Mouse (Mus musculus) forebrain, embryonic 13.5 days (tissue): Measurements from ENCODE around the gene Ell2. TPM values are rescaled to one million over a fixed set of nuclear protein-coding genes. Genes with fewer than 3 reads are reported as not detected.

Source experiments
- ATAC-seq: fragments of 200-750 bp; cut with Nextera tagmentation; 2 replicates; pipeline ENCODE4 v1.8.0; 2017
- H3K27ac ChIP-seq: fragments of 300-500 bp; sonication (generic); 2 replicates; pipeline ENCODE4 v1.5.1; 2015; ENCODE audit warnings: inconsistent platforms, mild to moderate bottlenecking, moderate library complexity
- H3K27me3 ChIP-seq: fragments of 300-500 bp; sonication (generic); 2 replicates; pipeline ENCODE4 v1.6.1; 2015; ENCODE audit warnings: mild to moderate bottlenecking, inconsistent platforms
- H3K36me3 ChIP-seq: fragments of 300-500 bp; sonication (generic); 2 replicates; pipeline ENCODE4 v1.6.1; 2015; ENCODE audit warnings: mild to moderate bottlenecking, inconsistent platforms; ENCODE audit not compliant: poor library complexity, severe bottlenecking
- H3K4me1 ChIP-seq: fragments of 300-500 bp; sonication (generic); 2 replicates; pipeline ENCODE4 v1.6.1; 2015; ENCODE audit warnings: inconsistent platforms
- H3K4me2 ChIP-seq: fragments of 300-500 bp; sonication (generic); 2 replicates; pipeline ENCODE4 v1.6.1; 2015; ENCODE audit warnings: inconsistent platforms, mild to moderate bottlenecking, moderate library complexity
- H3K4me3 ChIP-seq: fragments of 300-500 bp; sonication (generic); 2 replicates; pipeline ENCODE4 v1.5.1; 2015; ENCODE audit warnings: mild to moderate bottlenecking, inconsistent platforms
- H3K9ac ChIP-seq: fragments of 300-500 bp; sonication (generic); 2 replicates; pipeline ENCODE4 v1.6.1; 2015; ENCODE audit warnings: mild to moderate bottlenecking, inconsistent platforms
- H3K9me3 ChIP-seq: fragments of 300-500 bp; sonication (generic); replicated peaks from 2 replicates; pipeline ENCODE4 v1.6.1; 2016; ENCODE audit warnings: inconsistent platforms
- WGBS: fragments of 180-500 bp; shearing (Covaris S2); methylation state at CpG from one replicate; pipeline ENCODE4 v1.1.7; 2015; 5-methylcytosine and 5-hydroxymethylcytosine counted together
- polyA plus RNA-seq: library from polyadenylated mRNA; unstranded; fragments of >200 nt; fragmentation: Nextera tagmentation; extraction: Ambion mirVana; gene quantifications from 2 replicates; pipeline ENCODE4 v1.2.1, GENCODE M21; 2015

Gene Ell2
- polyA plus RNA-seq, 1 experiment from 2014 or later: 2.0 TPM

DNA sequence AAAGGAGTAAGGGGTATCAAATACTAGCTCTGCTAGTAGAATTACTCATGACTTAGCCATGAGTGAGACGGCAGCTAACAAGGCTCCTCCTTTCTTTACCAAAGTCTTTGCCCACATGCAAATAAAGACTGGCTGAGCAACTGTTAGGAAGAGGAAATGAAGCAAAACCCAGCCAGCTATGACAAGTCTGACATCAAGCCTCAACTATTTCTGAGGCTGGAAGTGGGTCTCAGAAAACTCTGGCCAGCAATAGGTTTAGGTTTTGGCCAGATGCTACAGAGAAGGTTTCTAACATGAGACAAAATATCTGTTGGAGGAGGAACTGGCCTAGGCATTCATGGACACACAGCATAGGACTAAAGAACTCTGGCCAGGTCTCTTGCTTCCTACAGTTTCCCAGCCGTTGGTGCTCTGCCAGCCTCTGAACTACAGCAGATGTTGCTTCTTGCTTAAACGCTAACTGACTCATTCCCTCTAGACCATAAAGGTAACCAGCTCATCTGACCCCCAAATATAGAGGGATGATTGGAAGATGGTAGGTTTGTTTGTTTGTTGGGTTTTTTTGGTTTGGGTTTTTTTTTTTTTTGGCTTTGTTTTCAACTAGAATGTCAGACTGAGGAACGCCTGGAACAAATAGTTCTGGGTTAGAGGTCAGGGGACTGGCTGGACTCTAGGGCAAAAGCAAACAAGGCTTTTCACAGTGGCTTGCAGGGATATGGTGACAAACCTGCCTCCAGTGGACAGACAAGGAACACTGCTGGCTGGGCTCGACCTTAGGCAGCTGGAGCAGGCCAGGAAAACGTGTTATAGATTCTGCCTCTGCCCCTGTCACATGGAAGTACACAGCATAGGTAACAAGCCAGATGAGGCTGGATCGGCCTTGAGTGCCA lies 92.1 kb downstream of the Ell2 start:
- no peak overlapping the region for H3K4me2 ChIP-seq
- ATAC-seq: no peak; the same call in 1 of the 2 replicates
- H3K27me3 ChIP-seq: no peaks in the 10 kb centered on the region
- H3K9me3 ChIP-seq: no peaks in the 10 kb centered on the region
- no peak overlapping the region for H3K9ac ChIP-seq
- no peak overlapping the region for H3K4me3 ChIP-seq
- 82% methylated on average over 7 of the region's 7 CpGs for WGBS
- no peaks in the 10 kb centered on the region for H3K36me3 ChIP-seq
- H3K4me1 ChIP-seq: 0 out of 2 replicates have a peak, but pooled peaks cover 4% of the 10 kb centered on the region
- H3K27ac ChIP-seq: no peak overlapping the region

- Histone ChIP-seq H3K36me3 (no peaks in the 10 kb centered on the region), H3K4me3 (no peak overlapping the region), H3K27me3 (no peaks in the 10 kb centered on the region), H3K27ac (no peak overlapping the region), H3K9ac (no peak overlapping the region), H3K4me1 (0 out of 2 replicates have a peak, but pooled peaks cover 4% of the 10 kb centered on the region), H3K4me2 (no peak overlapping the region), H3K9me3 (no peaks in the 10 kb centered on the region)
- no peak for ATAC-seq
- WGBS: 86% methylated on average over 3 of the region's 3 CpGs
These were observed 92.9 kb downstream of the Ell2 start for GRCm38 (mm10) chr13:75799421-75799820.

- H3K36me3 ChIP-seq: no peaks in the 10 kb centered on the region
- no peak overlapping the region for H3K4me2 ChIP-seq
- WGBS: 49% methylated on average over 1 of the region's 1 CpGs
- no peak for ATAC-seq
- H3K9ac ChIP-seq: no peak overlapping the region
- no peaks in the 10 kb centered on the region for H3K9me3 ChIP-seq
- no peak overlapping the region for H3K27ac ChIP-seq
- no peak overlapping the region for H3K4me3 ChIP-seq
- no peaks in the 10 kb centered on the region for H3K4me1 ChIP-seq
- H3K27me3 ChIP-seq: no peaks in the 10 kb centered on the region
These were observed 101.4 kb downstream of the Ell2 start for GRCm38 (mm10) chr13:75807969-75808368.

- H3K9me3 ChIP-seq: no peaks in the 10 kb centered on the region
- H3K4me3 ChIP-seq: no peak overlapping the region
- no peak overlapping the region for H3K27ac ChIP-seq
- no peak overlapping the region for H3K4me2 ChIP-seq
- no peaks in the 10 kb centered on the region for H3K27me3 ChIP-seq
- no peaks in the 10 kb centered on the region for H3K36me3 ChIP-seq
- H3K4me1 ChIP-seq: no peaks in the 10 kb centered on the region
- no peak for ATAC-seq
- WGBS: 93% methylated on average over 1 of the region's 1 CpGs
- H3K9ac ChIP-seq: no peak overlapping the region
These were observed 103.4 kb downstream of the Ell2 start for GRCm38 (mm10) chr13:75809957-75810356.

GRCm38 (mm10) chr13:75817183-75817582 lies 110.6 kb downstream of the Ell2 start:
- no peak for ATAC-seq
- H3K4me2 ChIP-seq: no peak overlapping the region
- H3K4me3 ChIP-seq: no peak overlapping the region
- H3K27me3 ChIP-seq: no peaks in the 10 kb centered on the region
- H3K9ac ChIP-seq: no peak overlapping the region
- H3K36me3 ChIP-seq: no peaks in the 10 kb centered on the region
- H3K9me3 ChIP-seq: no peaks in the 10 kb centered on the region
- H3K27ac ChIP-seq: no peak overlapping the region
- no peaks in the 10 kb centered on the region for H3K4me1 ChIP-seq
- WGBS: 95% methylated on average over 2 of the region's 2 CpGs

DNA sequence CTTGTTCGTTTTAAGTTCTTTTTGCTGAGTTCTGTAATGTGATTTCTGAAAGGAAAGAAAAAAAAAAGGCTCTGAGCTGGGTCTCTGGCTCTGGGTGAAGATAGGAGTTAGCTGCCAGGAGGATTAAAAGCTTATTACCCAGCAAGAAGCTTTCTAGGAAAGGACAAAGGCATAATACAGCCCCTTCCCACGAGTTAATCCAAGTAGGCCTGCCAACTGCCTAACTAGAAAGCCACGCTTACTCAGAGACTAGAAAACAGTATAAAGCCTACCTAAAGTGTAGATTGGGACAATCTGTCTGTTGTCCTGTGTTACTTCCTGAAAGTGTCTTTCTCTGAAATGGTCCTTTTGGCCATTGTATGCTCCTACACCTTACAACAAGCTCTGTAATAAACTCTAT lies 111.9 kb downstream of the Ell2 start:
- Histone ChIP-seq H3K27ac (no peak overlapping the region), H3K4me2 (no peak overlapping the region), H3K36me3 (no peaks in the 10 kb centered on the region), H3K4me3 (no peak overlapping the region), H3K9me3 (no peaks in the 10 kb centered on the region), H3K27me3 (no peaks in the 10 kb centered on the region), H3K9ac (no peak overlapping the region), H3K4me1 (no peaks in the 10 kb centered on the region)
- 7% methylated on average over 3 of the region's 3 CpGs for WGBS
- ATAC-seq: no peak

- no peaks in the 10 kb centered on the region for H3K4me1 ChIP-seq
- H3K9ac ChIP-seq: no peak overlapping the region
- no peaks in the 10 kb centered on the region for H3K27me3 ChIP-seq
- 0 out of 2 replicates have a peak, but pooled peaks have one; percentile 10 for ATAC-seq
- H3K27ac ChIP-seq: no peak overlapping the region
- WGBS: 53% methylated on average over 3 of the region's 3 CpGs
- no peaks in the 10 kb centered on the region for H3K36me3 ChIP-seq
- H3K4me3 ChIP-seq: no peak overlapping the region
- no peaks in the 10 kb centered on the region for H3K9me3 ChIP-seq
- H3K4me2 ChIP-seq: no peak overlapping the region
These were observed 112.6 kb downstream of the Ell2 start for GRCm38 (mm10) chr13:75818945-75819706.

GRCm38 (mm10) chr13:75819898-75820297 lies 113.3 kb downstream of the Ell2 start:
- Histone ChIP-seq H3K36me3 (no peaks in the 10 kb centered on the region), H3K4me1 (no peaks in the 10 kb centered on the region), H3K9me3 (no peaks in the 10 kb centered on the region), H3K4me3 (no peak overlapping the region), H3K9ac (no peak overlapping the region), H3K4me2 (no peak overlapping the region), H3K27me3 (no peaks in the 10 kb centered on the region), H3K27ac (no peak overlapping the region)
- no peak for ATAC-seq

Other genes starting within 250 kb of the Ell2 start
- 26.4 and 30.3 TPM in 2 replicates for gene Glrx, start 133.1 kb downstream of the Ell2 start, polyA plus RNA-seq
- gene Rhobtb3, start 237.2 kb downstream of the Ell2 start, polyA plus RNA-seq: 38.3 and 38.7 TPM in 2 replicates